In genomic region chr6:126537512-126537911, GRCm38 (mm10) we compare ENCODE assay signal across 22 mouse cellular contexts. TPM values are rescaled to one million over a fixed set of nuclear protein-coding genes. Genes with fewer than 3 reads are reported as not detected.
"Had no signal": no experiment of that assay in that cellular context is flagged by ENCODE, and none has a peak within 500 bp of the region (broad histone marks: within the 10 kb centered on the region; RNA-seq: fewer than 3 reads in every experiment).

No protein-coding gene starts in this region.

- H3K9me3 ChIP-seq: limb, embryonic 10.5 days; limb, embryonic 13.5 days; liver, embryonic 12.5 days; liver, embryonic 15.5 days; midbrain, embryonic 13.5 days; neural tube, embryonic 12.5 days; neural tube, embryonic 15.5 days; stomach, embryonic 15.5 days had no signal

- H3K4me2 ChIP-seq: limb, embryonic 13.5 days; liver, embryonic 12.5 days; liver, embryonic 15.5 days; midbrain, embryonic 13.5 days; neural tube, embryonic 12.5 days; neural tube, embryonic 15.5 days; stomach, embryonic 15.5 days had no signal

- H3K9ac ChIP-seq: limb, embryonic 13.5 days; liver, embryonic 12.5 days; liver, embryonic 15.5 days; midbrain, embryonic 13.5 days; neural tube, embryonic 12.5 days; neural tube, embryonic 15.5 days; stomach, embryonic 15.5 days had no signal

- H3K4me1 ChIP-seq: liver, embryonic 12.5 days; liver, embryonic 15.5 days had no signal

- H3K4me3 ChIP-seq: layer of hippocampus, adult 2 months; limb, embryonic 10.5 days; limb, embryonic 13.5 days; liver, embryonic 12.5 days; liver, embryonic 15.5 days; midbrain, embryonic 13.5 days; neural tube, embryonic 12.5 days; neural tube, embryonic 15.5 days; stomach, embryonic 15.5 days had no signal

- DNase-seq: kidney, adult 2 months; kidney, postnatal 25 days; layer of hippocampus, adult 9-11 months; liver; lung, adult 18-20 months; lung, postnatal 14 days; right cerebral cortex, adult 18-20 months; right cerebral cortex, postnatal 25 days; spleen, adult 18-20 months; thymus, postnatal 25 days had no signal

- H3K27ac ChIP-seq: kidney, postnatal 0 days; layer of hippocampus, adult 2 months; limb, embryonic 10.5 days; limb, embryonic 13.5 days; liver, embryonic 12.5 days; liver, embryonic 15.5 days; midbrain, embryonic 13.5 days; neural tube, embryonic 12.5 days; neural tube, embryonic 15.5 days; stomach, embryonic 15.5 days had no signal

- ATAC-seq: liver, embryonic 12.5 days; midbrain, embryonic 13.5 days had no signal

- H3K36me3 ChIP-seq: limb, embryonic 10.5 days; limb, embryonic 13.5 days; liver, embryonic 12.5 days; liver, embryonic 15.5 days; midbrain, embryonic 13.5 days; neural tube, embryonic 12.5 days; neural tube, embryonic 15.5 days; stomach, embryonic 15.5 days had no signal

RNA-seq across cellular contexts. Expression of gene Kcna5, which starts 2.3 kb away (rescaled TPM):
- total RNA-seq: megakaryocyte progenitor cell, adult 5-6 weeks; megakaryocyte-erythroid progenitor cell, adult 5-6 weeks had no signal
